Mouse (Mus musculus): ENCODE results near the gene Gm49450. TPM values are rescaled to one million over a fixed set of nuclear protein-coding genes. Genes with fewer than 3 reads are reported as not detected.
"Not testable (repeated sequence)": the region's sequence is repeated elsewhere in the genome, so short reads cannot be mapped to it uniquely, and the experiment has no call there.

Gm49450 gene
- total and polyA plus RNA-seq, 2 experiments from 2014 or later = 1,797 TPM; not detected in 1

GRCm38 (mm10) chr15:98934217-98934839, 19.0 kb downstream of the Gm49450 start, which contains the start of gene Tuba1b:
Gene Tuba1b, minus strand, starts transcription at chr15:98934565.
- peak; percentile 95 for ATAC-seq (ENCODE audit: low FRiP score)
- Histone ChIP-seq H3K4me1 (ENCODE audit: insufficient read depth, low read length) (peaks cover 9% of the 10 kb centered on the region; the same call in 1 of the 2 replicates), H3K27ac (ENCODE audit: low read depth, low read length) (peak within 1 kb of the TSS; percentile 94), H3K27me3 (ENCODE audit: insufficient read depth, low read length) (no peaks in the 10 kb centered on the region), H3K4me2 (ENCODE audit: low read depth, low read length, poor library complexity, severe bottlenecking) (peak within 1 kb of the TSS; percentile 91), H3K9me3 (ENCODE audit: low read length) (no peaks in the 10 kb centered on the region), H3K36me3 (ENCODE audit: insufficient read depth, low read length) (peaks cover 4% of the 10 kb centered on the region; the same call in 1 of the 2 replicates), H3K9ac (replicated peaks; ENCODE audit: low read length, poor library complexity, severe bottlenecking) (peak within 1 kb of the TSS; percentile 83), H3K4me3 (ENCODE audit: low read depth, low read length) (peak within 1 kb of the TSS; percentile 59)
- WGBS = under 1% methylated on average over 44 of the region's 58 CpGs
- peak; percentile 96 for DNase-seq (ENCODE audit: low spot score)
- TF ChIP-seq CTCF (IDR thresholded peaks at IDR 0.05) = peak; percentile 9; the same call in 1 of the 2 replicates

GRCm38 (mm10) chr15:98933833-98934216, 19.5 kb downstream of the Gm49450 start:
- no peak; the same call in 1 of the 2 replicates for TF ChIP-seq CTCF (IDR thresholded peaks at IDR 0.05)
- H3K4me1 ChIP-seq (ENCODE audit: insufficient read depth, low read length) = peaks cover 9% of the 10 kb centered on the region; the same call in 1 of the 2 replicates
- WGBS = 1% methylated on average over 34 of the region's 35 CpGs
- peak overlapping the region; percentile 59 for H3K4me3 ChIP-seq (ENCODE audit: low read depth, low read length)
- H3K9me3 ChIP-seq (ENCODE audit: low read length) = no peaks in the 10 kb centered on the region
- H3K4me2 ChIP-seq (ENCODE audit: low read depth, low read length, poor library complexity, severe bottlenecking) = peak overlapping the region; percentile 91
- peak; percentile 97 for DNase-seq (ENCODE audit: low spot score)
- peak overlapping the region; percentile 94 for H3K27ac ChIP-seq (ENCODE audit: low read depth, low read length)
- H3K9ac ChIP-seq (replicated peaks; ENCODE audit: low read length, poor library complexity, severe bottlenecking) = peak overlapping the region; percentile 83
- peaks cover 4% of the 10 kb centered on the region; the same call in 1 of the 2 replicates for H3K36me3 ChIP-seq (ENCODE audit: insufficient read depth, low read length)
- ATAC-seq (ENCODE audit: low FRiP score) = peak; percentile 89
- H3K27me3 ChIP-seq (ENCODE audit: insufficient read depth, low read length) = no peaks in the 10 kb centered on the region

- Histone ChIP-seq H3K4me2 (ENCODE audit: low read depth, low read length, poor library complexity, severe bottlenecking) (peak overlapping the region; percentile 91), H3K4me3 (ENCODE audit: low read depth, low read length) (peak overlapping the region; percentile 59), H3K9ac (replicated peaks; ENCODE audit: low read length, poor library complexity, severe bottlenecking) (peak overlapping the region; percentile 83), H3K27ac (ENCODE audit: low read depth, low read length) (peak overlapping the region; percentile 94)
- not testable (repeated sequence) for H3K27me3 ChIP-seq (ENCODE audit: insufficient read depth, low read length); H3K9me3 ChIP-seq (ENCODE audit: low read length); DNase-seq (ENCODE audit: low spot score); H3K36me3 ChIP-seq (ENCODE audit: insufficient read depth, low read length); H3K4me1 ChIP-seq (ENCODE audit: insufficient read depth, low read length); ATAC-seq (ENCODE audit: low FRiP score)
- 11% methylated on average over 8 of the region's 9 CpGs for WGBS
Observed at GRCm38 (mm10) chr15:98933004-98933671, 20.2 kb downstream of the Gm49450 start.

GRCm38 (mm10) chr15:98930998-98931397, 22.4 kb downstream of the Gm49450 start:
- no peak overlapping the region for H3K27ac ChIP-seq (ENCODE audit: low read depth, low read length)
- WGBS = 70% methylated on average over 3 of the region's 3 CpGs
- H3K4me2 ChIP-seq (ENCODE audit: low read depth, low read length, poor library complexity, severe bottlenecking) = no peak overlapping the region
- no peak for ATAC-seq (ENCODE audit: low FRiP score)
- no peak for DNase-seq (ENCODE audit: low spot score)
- H3K9me3 ChIP-seq (ENCODE audit: low read length) = no peaks in the 10 kb centered on the region
- H3K4me3 ChIP-seq (ENCODE audit: low read depth, low read length) = no peak overlapping the region
- peaks cover 4% of the 10 kb centered on the region; the same call in 1 of the 2 replicates for H3K36me3 ChIP-seq (ENCODE audit: insufficient read depth, low read length)
- TF ChIP-seq CTCF (IDR thresholded peaks at IDR 0.05) = no peak
- H3K4me1 ChIP-seq (ENCODE audit: insufficient read depth, low read length) = peaks cover 9% of the 10 kb centered on the region; the same call in 1 of the 2 replicates
- H3K27me3 ChIP-seq (ENCODE audit: insufficient read depth, low read length) = no peaks in the 10 kb centered on the region
- no peak overlapping the region; the same call in 1 of the 2 replicates for H3K9ac ChIP-seq (replicated peaks; ENCODE audit: low read length, poor library complexity, severe bottlenecking)

- H3K36me3 ChIP-seq (ENCODE audit: insufficient read depth, low read length) = peaks cover 4% of the 10 kb centered on the region; the same call in 1 of the 2 replicates
- DNase-seq (ENCODE audit: low spot score) (no peak), ATAC-seq (ENCODE audit: low FRiP score) (no peak)
- H3K4me3 ChIP-seq (ENCODE audit: low read depth, low read length) = no peak overlapping the region
- H3K9me3 ChIP-seq (ENCODE audit: low read length) = no peaks in the 10 kb centered on the region
- H3K9ac ChIP-seq (replicated peaks; ENCODE audit: low read length, poor library complexity, severe bottlenecking) = 0 out of 2 replicates have a peak overlapping the region, but pooled peaks have one; percentile 13
- 0 out of 2 replicates have a peak, but pooled peaks cover 4% of the 10 kb centered on the region for H3K4me1 ChIP-seq (ENCODE audit: insufficient read depth, low read length)
- H3K4me2 ChIP-seq (ENCODE audit: low read depth, low read length, poor library complexity, severe bottlenecking) = no peak overlapping the region
- H3K27me3 ChIP-seq (ENCODE audit: insufficient read depth, low read length) = no peaks in the 10 kb centered on the region
- WGBS = 56% methylated on average over 8 of the region's 8 CpGs
- no peak overlapping the region for H3K27ac ChIP-seq (ENCODE audit: low read depth, low read length)
- no peak for TF ChIP-seq CTCF (IDR thresholded peaks at IDR 0.05)
Observed at GRCm38 (mm10) chr15:98930017-98930734, 23.2 kb downstream of the Gm49450 start.
